Mouse (Mus musculus): ENCODE data around the gene Rbpj.

GRCm38 (mm10) chr5:53590179-53590765, 124.3 kb downstream of the Rbpj start:
- TF ChIP-seq CTCF (IDR thresholded peaks at IDR 0.05; ENCODE audit: insufficient read depth, low read length), result no peak
- TF ChIP-seq POLR2A (IDR thresholded peaks at IDR 0.05; ENCODE audit: borderline replicate concordance, extremely low read depth, low read depth, low read length), result peak; percentile 34; the same call in 1 of the 2 replicates
